Mouse (Mus musculus) lung, adult 18-20 months (tissue): Measurements from ENCODE around the gene Acsm5.
"Not testable (repeated sequence)": the region's sequence is repeated elsewhere in the genome, so short reads cannot be mapped to it uniquely, and the experiment has no call there.

Experiments used
- DNase-seq, 2 experiments: peaks; one replicate each; pipeline ENCODE4 v3.0.0; 2022; ENCODE audit warnings: mixed read lengths in 2 of 2

The Acsm5 gene

DNA sequence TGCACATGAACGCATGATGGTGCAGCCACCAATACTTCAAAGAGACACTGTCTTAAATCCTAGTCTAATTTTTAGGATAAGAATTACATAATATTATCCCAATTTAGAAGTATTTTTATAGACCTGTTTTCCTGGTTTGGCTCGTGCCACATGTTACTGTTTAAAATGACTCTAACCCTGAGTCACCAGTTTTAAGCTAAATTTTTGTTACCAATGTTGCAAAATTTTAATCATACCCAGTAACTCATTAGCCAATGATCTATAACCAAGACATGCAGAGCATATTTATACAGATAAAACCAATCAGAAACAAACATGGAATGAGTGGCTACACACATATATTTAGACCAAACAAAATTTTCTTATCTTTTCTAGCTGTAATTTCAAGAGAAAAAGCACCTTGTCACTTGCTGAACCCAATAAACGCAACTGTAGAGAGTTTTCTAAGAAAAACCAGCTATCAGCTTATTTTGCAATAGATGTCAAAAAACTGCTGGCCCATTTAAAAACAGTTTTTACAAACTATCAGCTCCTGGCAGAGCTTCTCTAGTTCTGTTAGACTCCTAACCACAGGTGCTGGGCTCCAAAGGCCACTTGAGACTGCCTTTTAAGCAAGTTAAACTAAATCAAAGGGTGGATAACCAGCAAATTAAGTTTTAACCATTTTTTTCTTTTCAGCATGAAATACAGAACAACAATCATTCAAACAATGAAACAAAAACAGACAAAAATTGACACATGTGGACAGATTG, 31.4 kb downstream of the Acsm5 start:
- no peak for DNase-seq

GRCm38 (mm10) chr7:119554040-119554439, 34.8 kb downstream of the Acsm5 start, which contains the start of gene Acsm2:
Gene Acsm2 (plus strand): TSS chr7:119554340.
- no peak for DNase-seq

DNA sequence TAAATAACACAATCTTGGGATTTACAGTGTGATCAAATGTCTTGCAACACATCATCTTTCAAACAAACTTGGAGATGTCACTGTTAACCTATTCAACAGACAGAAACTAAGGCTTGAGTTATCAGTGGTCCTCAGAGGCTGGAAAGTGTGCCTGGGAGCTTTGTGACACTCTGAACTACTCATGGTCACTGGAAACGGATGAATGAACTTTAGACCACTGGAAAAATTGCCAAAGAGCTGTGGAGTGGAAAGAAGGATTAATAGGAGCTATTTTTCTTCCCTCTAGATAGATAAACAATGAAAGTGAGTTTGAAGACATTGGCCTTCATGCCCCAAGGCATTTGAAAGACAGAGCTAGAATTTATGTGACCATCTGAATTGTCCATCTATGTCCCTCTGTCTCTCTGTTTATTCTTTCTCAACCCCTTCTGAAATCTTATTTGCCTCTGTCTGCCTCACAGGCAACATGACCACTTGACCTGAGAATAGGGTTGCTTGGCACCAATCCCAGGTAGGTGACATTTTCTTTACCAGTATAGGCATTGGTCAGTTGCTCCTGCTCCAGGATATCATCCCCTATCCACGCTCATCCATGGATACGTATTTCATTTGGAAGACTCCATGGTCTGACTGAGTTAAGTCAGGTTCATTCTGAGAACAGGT, 40.7 kb downstream of the Acsm5 start:
- DNase-seq, result peak; percentile 11 to 20

GRCm38 (mm10) chr7:119560452-119560835, 41.2 kb downstream of the Acsm5 start:
- no peak for DNase-seq

DNA sequence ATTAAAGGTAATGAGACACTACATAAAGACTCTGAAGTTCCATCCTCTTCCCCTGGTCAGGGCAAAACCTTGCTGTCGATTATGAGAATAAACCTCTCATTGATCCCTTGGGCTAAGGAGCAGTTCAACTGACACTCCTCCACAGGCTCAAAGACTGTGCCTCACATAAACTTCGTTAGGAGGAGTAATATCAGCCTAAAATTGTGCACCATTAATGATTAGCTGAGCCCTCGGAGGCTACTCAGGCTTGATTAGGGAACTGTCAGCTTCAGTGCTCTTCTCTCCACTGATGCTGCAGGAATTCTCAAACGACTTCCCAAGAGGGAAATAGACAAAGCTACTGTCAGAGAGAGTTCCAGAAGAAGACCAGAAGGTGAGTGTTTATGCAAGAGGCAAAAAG, 42.2 kb downstream of the Acsm5 start:
- no peak for DNase-seq

GRCm38 (mm10) chr7:119562476-119562875, 43.2 kb downstream of the Acsm5 start:
- not testable (repeated sequence) for DNase-seq

DNA sequence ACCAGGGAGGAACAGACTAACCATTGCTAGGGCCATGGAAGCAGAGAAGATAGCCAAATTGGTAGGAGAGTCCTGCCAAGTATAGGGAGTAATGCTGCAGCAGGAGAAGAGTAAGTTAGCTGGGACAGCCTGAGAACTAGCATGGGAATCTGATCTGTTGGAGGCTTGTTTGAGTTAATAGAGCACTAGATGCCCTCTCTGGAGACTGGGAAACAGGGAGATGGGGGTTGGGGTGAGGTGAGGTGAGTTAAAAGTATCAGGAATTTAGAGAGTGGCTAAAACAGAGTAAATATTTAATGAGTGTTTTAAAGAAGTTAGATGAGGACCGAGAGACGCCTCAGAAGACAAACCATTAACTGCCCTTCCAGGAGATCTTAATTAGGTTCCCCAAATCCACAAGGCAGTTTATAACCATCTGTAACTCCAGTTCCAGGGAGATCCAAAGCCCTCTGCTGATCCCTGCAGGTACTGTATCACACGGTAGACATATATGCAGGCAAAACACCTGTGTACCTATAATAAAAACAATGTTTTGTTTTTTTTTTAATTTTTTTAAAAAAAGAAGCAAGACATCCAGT, 75.4 kb downstream of the Acsm5 start:
- DNase-seq, result no peak
